Comparison of ENCODE assay signal across 28 mouse cellular contexts in genomic region chr15:96075615-96076014, GRCm38 (mm10).
A peak's percentile ranks its signal among the peaks of the same experiment; 100 is the strongest.
DNase-seq lines count a peak whose midpoint lies in the region; ATAC-seq lines count a peak whose summit lies in the region.
"Had no signal": no experiment of that assay in that cellular context is flagged by ENCODE, and none has a peak within 500 bp of the region (broad histone marks: within the 10 kb centered on the region; RNA-seq: fewer than 3 reads in every experiment).

No protein-coding gene starts in this region.

- no peaks in the 10 kb centered on the region for H3K4me1 ChIP-seq in liver, embryonic 11.5 days (replicated peaks; ENCODE audit: control insufficient read depth, insufficient read depth, low read length)
- no peaks in the 10 kb centered on the region for H3K4me1 ChIP-seq in liver, embryonic 12.5 days
- H3K4me1 ChIP-seq in liver, embryonic 16.5 days (ENCODE audit: control insufficient read depth, low read depth, low read length), result no peaks in the 10 kb centered on the region
- no peaks in the 10 kb centered on the region for H3K4me1 ChIP-seq in hindbrain, embryonic 16.5 days (ENCODE audit: control insufficient read depth, insufficient read depth, low read depth, low read length)
- H3K4me1 ChIP-seq: embryonic facial prominence, embryonic 15.5 days; hindbrain, embryonic 12.5 days; hindbrain, embryonic 15.5 days had no signal

- H3K27ac ChIP-seq in liver, embryonic 11.5 days (ENCODE audit: low read depth, low read length), result no peak overlapping the region
- H3K27ac ChIP-seq in liver, embryonic 12.5 days, result no peak overlapping the region
- H3K27ac ChIP-seq in liver, embryonic 16.5 days (ENCODE audit: low read length), result no peak overlapping the region
- H3K27ac ChIP-seq in hindbrain, embryonic 16.5 days (ENCODE audit: low read depth, low read length), result no peak overlapping the region
- H3K27ac ChIP-seq: embryonic facial prominence, embryonic 12.5 days; embryonic facial prominence, embryonic 15.5 days; gastrocnemius, adult 2 months; heart, adult 2 months; heart, embryonic 10.5 days; heart, embryonic 13.5 days; hindbrain, embryonic 12.5 days; hindbrain, embryonic 15.5 days had no signal

- WGBS in liver, embryonic 11.5 days, result 68% methylated on average over 9 of the region's 9 CpGs
- WGBS in liver, embryonic 12.5 days (ENCODE audit: insufficient replicate concordance), result 67% methylated on average over 9 of the region's 9 CpGs
- WGBS in liver, embryonic 16.5 days (ENCODE audit: insufficient replicate concordance), result 51% methylated on average over 9 of the region's 9 CpGs
- WGBS in hindbrain, embryonic 16.5 days, result 81% methylated on average over 9 of the region's 9 CpGs

- no peaks in the 10 kb centered on the region for H3K27me3 ChIP-seq in liver, embryonic 11.5 days (replicated peaks; ENCODE audit: control insufficient read depth, insufficient read depth, low read length)
- H3K27me3 ChIP-seq in liver, embryonic 12.5 days (replicated peaks), result 0 out of 2 replicates have a peak, but pooled peaks cover 4% of the 10 kb centered on the region
- H3K27me3 ChIP-seq in liver, embryonic 16.5 days (ENCODE audit: control insufficient read depth, insufficient read depth, low read depth, low read length), result no peaks in the 10 kb centered on the region
- H3K27me3 ChIP-seq in hindbrain, embryonic 16.5 days (replicated peaks; ENCODE audit: control insufficient read depth, insufficient read depth, low read length), result no peaks in the 10 kb centered on the region
- H3K27me3 ChIP-seq: CH12.LX; embryonic facial prominence, embryonic 12.5 days; embryonic facial prominence, embryonic 15.5 days; heart, embryonic 13.5 days; hindbrain, embryonic 12.5 days; hindbrain, embryonic 15.5 days had no signal

- no peak overlapping the region for H3K4me3 ChIP-seq in liver, embryonic 11.5 days (ENCODE audit: low read depth, low read length)
- no peak overlapping the region for H3K4me3 ChIP-seq in liver, embryonic 12.5 days
- H3K4me3 ChIP-seq in liver, embryonic 16.5 days (ENCODE audit: low read depth, low read length), result no peak overlapping the region
- no peak overlapping the region for H3K4me3 ChIP-seq in hindbrain, embryonic 16.5 days (ENCODE audit: low read length)
- H3K4me3 ChIP-seq: embryonic facial prominence, embryonic 12.5 days; embryonic facial prominence, embryonic 15.5 days; gastrocnemius, adult 2 months; heart, adult 2 months; heart, embryonic 10.5 days; heart, embryonic 13.5 days; hindbrain, embryonic 12.5 days; hindbrain, embryonic 15.5 days had no signal

- ATAC-seq in liver, embryonic 11.5 days (replicated peaks; ENCODE audit: low FRiP score), result peak; percentile 61
- peak; percentile 47 for ATAC-seq in liver, embryonic 12.5 days
- ATAC-seq in liver, embryonic 16.5 days (ENCODE audit: low read depth), result peak; percentile 54
- no peak for ATAC-seq in hindbrain, embryonic 16.5 days
- ATAC-seq: forebrain, embryonic 14.5 days; forebrain, postnatal 0 days; Patski had no signal

- intact Hi-C loops in gastrocnemius, postnatal 36 days (cut with DNase I), result no loop called here

- H3K9me3 ChIP-seq in liver, embryonic 11.5 days (ENCODE audit: control insufficient read depth, low read length), result no peaks in the 10 kb centered on the region
- no peaks in the 10 kb centered on the region for H3K9me3 ChIP-seq in liver, embryonic 12.5 days (replicated peaks)
- H3K9me3 ChIP-seq in liver, embryonic 16.5 days (replicated peaks; ENCODE audit: control insufficient read depth, low read length), result no peaks in the 10 kb centered on the region
- no peaks in the 10 kb centered on the region for H3K9me3 ChIP-seq in hindbrain, embryonic 16.5 days (ENCODE audit: control insufficient read depth, low read length)
- H3K9me3 ChIP-seq: embryonic facial prominence, embryonic 12.5 days; embryonic facial prominence, embryonic 15.5 days; heart, embryonic 10.5 days; heart, embryonic 13.5 days; hindbrain, embryonic 12.5 days; hindbrain, embryonic 15.5 days had no signal

- no peaks in the 10 kb centered on the region for H3K36me3 ChIP-seq in liver, embryonic 11.5 days (ENCODE audit: control insufficient read depth, insufficient read depth, low read length)
- H3K36me3 ChIP-seq in liver, embryonic 12.5 days, result no peaks in the 10 kb centered on the region
- no peaks in the 10 kb centered on the region for H3K36me3 ChIP-seq in liver, embryonic 16.5 days (ENCODE audit: control insufficient read depth, insufficient read depth)
- H3K36me3 ChIP-seq in hindbrain, embryonic 16.5 days (ENCODE audit: control insufficient read depth, insufficient read depth, low read length), result no peaks in the 10 kb centered on the region
- H3K36me3 ChIP-seq: embryonic facial prominence, embryonic 12.5 days; embryonic facial prominence, embryonic 15.5 days; G1E; heart, embryonic 10.5 days; heart, embryonic 13.5 days; hindbrain, embryonic 12.5 days; hindbrain, embryonic 15.5 days had no signal

- H3K4me2 ChIP-seq in liver, embryonic 11.5 days, result no peak overlapping the region
- no peak overlapping the region for H3K4me2 ChIP-seq in liver, embryonic 12.5 days
- no peak overlapping the region for H3K4me2 ChIP-seq in liver, embryonic 16.5 days (ENCODE audit: low read depth, low read length)
- H3K4me2 ChIP-seq in hindbrain, embryonic 16.5 days (ENCODE audit: low read length), result no peak overlapping the region
- H3K4me2 ChIP-seq: embryonic facial prominence, embryonic 12.5 days; embryonic facial prominence, embryonic 15.5 days; heart, embryonic 13.5 days; hindbrain, embryonic 12.5 days; hindbrain, embryonic 15.5 days had no signal

- no peak overlapping the region for H3K9ac ChIP-seq in liver, embryonic 11.5 days (ENCODE audit: low read depth, low read length)
- H3K9ac ChIP-seq in liver, embryonic 12.5 days, result no peak overlapping the region
- no peak overlapping the region for H3K9ac ChIP-seq in liver, embryonic 16.5 days (ENCODE audit: low read depth, low read length)
- H3K9ac ChIP-seq in hindbrain, embryonic 16.5 days (ENCODE audit: low read depth, low read length), result no peak overlapping the region
- H3K9ac ChIP-seq: embryonic facial prominence, embryonic 12.5 days; embryonic facial prominence, embryonic 15.5 days; forebrain, postnatal 0 days; heart, embryonic 13.5 days; hindbrain, embryonic 12.5 days; hindbrain, embryonic 15.5 days had no signal

- DNase-seq in liver, embryonic 11.5 days (ENCODE audit: low spot score), result no peak
- DNase-seq in liver, result no peak
- DNase-seq in gastrocnemius, postnatal 36 days, result no peak
- DNase-seq: adrenal gland, adult 2 months; adrenal gland, postnatal 14 days; B cell, adult 2 months; cerebellum, adult 11 months; cerebellum, adult 2 months; cerebellum, adult 9-11 months; cerebellum, postnatal 25 days; forebrain, postnatal 0 days; gastrocnemius, adult 2 months; gastrocnemius, postnatal 14 days; heart, adult 2 months; heart, postnatal 14 days had no signal
